Mouse (Mus musculus) kidney, adult 2 months (tissue): ENCODE measurements around the gene Ankrd23. TPM values are rescaled to one million over a fixed set of nuclear protein-coding genes. Genes with fewer than 3 reads are reported as not detected.

Experiments used
- DNase-seq: peaks from one replicate; pipeline ENCODE4 v3.0.0; 2021
- H3K27ac ChIP-seq: fragments of 200-500 bp; 2 replicates; pipeline ENCODE4 v1.5.1; 2012; ENCODE audit warnings: low read depth, low read length, control low read depth, inconsistent platforms; ENCODE audit not compliant: insufficient read depth
- H3K27me3 ChIP-seq: fragments of 200-500 bp; replicated peaks from 2 replicates; pipeline ENCODE4 v1.6.1; 2012; ENCODE audit warnings: mild to moderate bottlenecking, moderate library complexity, low read length, inconsistent platforms; ENCODE audit not compliant: control insufficient read depth, insufficient read depth
- H3K36me3 ChIP-seq: fragments of 200-500 bp; 2 replicates; pipeline ENCODE4 v1.6.1; 2012; ENCODE audit warnings: mild to moderate bottlenecking, moderate library complexity, low read length, inconsistent platforms; ENCODE audit not compliant: control insufficient read depth, insufficient read depth
- H3K4me1 ChIP-seq: fragments of 200-500 bp; 2 replicates; pipeline ENCODE4 v1.6.1; 2011; ENCODE audit warnings: low read length; ENCODE audit not compliant: control insufficient read depth, insufficient read depth
- H3K4me3 ChIP-seq: fragments of 200-500 bp; 2 replicates; pipeline ENCODE4 v1.5.1; 2011; ENCODE audit warnings: mild to moderate bottlenecking, low read depth, low read length, control low read depth; ENCODE audit not compliant: insufficient read depth
- CTCF ChIP-seq: fragments of 200-500 bp; conservative IDR thresholded peaks from 2 replicates; pipeline ENCODE4 v1.5.1; 2011; ENCODE audit warnings: low read depth, mild to moderate bottlenecking, control low read depth, low read length, moderate library complexity, mixed read lengths; ENCODE audit not compliant: insufficient read depth, insufficient read length
- POLR2A ChIP-seq: fragments of 200-500 bp; IDR thresholded peaks from one replicate; pipeline ENCODE4 v1.6.1; 2011; ENCODE audit warnings: low read depth, low read length, control low read depth
- WGBS: fragments of 180-500 bp; shearing (Covaris S2); methylation state at CpG from one replicate; pipeline ENCODE4 v1.1.7; 2018; 5-methylcytosine and 5-hydroxymethylcytosine counted together
- polyA plus RNA-seq: library from polyadenylated mRNA; depleted of rRNA; stranded (reverse); fragments of >200 nt; gene quantifications from 2 replicates; pipeline ENCODE4 v1.2.3, GENCODE M21; 2012

Gene Ankrd23
- polyA plus RNA-seq, 1 experiment, result 37.9 TPM

- TF ChIP-seq CTCF (no peak; the same call in 1 of the 2 replicates), POLR2A (no peak)
- peaks cover 3% of the 10 kb centered on the region; the same call in 1 of the 2 replicates for H3K4me1 ChIP-seq
- no peak for DNase-seq
- no peaks in the 10 kb centered on the region for H3K36me3 ChIP-seq
- 74% methylated on average over 20 of the region's 20 CpGs for WGBS
- H3K4me3 ChIP-seq, result no peak overlapping the region
- no peaks in the 10 kb centered on the region for H3K27me3 ChIP-seq
- H3K27ac ChIP-seq, result no peak overlapping the region
Observed at GRCm38 (mm10) chr1:36550075-36550863, 13.6 kb upstream of the Ankrd23 start.

GRCm38 (mm10) chr1:36549491-36549890 lies 12.8 kb upstream of the Ankrd23 start:
- Histone ChIP-seq H3K4me3 (no peak overlapping the region), H3K4me1 (peaks cover 3% of the 10 kb centered on the region; the same call in 1 of the 2 replicates)

GRCm38 (mm10) chr1:36548771-36549170 lies 12.1 kb upstream of the Ankrd23 start:
- TF ChIP-seq POLR2A (no peak), CTCF (no peak)
- Histone ChIP-seq H3K27ac (no peak overlapping the region), H3K36me3 (no peaks in the 10 kb centered on the region), H3K4me1 (peaks cover 5% of the 10 kb centered on the region; the same call in 1 of the 2 replicates), H3K27me3 (no peaks in the 10 kb centered on the region), H3K4me3 (no peak overlapping the region)
- no peak for DNase-seq
- WGBS, result 65% methylated on average over 8 of the region's 8 CpGs

More at GRCm38 (mm10) chr1:36549491-36549890, 12.8 kb upstream of the Ankrd23 start:
- no peaks in the 10 kb centered on the region for H3K27me3 ChIP-seq
- H3K36me3 ChIP-seq, result no peaks in the 10 kb centered on the region
- H3K27ac ChIP-seq, result no peak overlapping the region
- 66% methylated on average over 18 of the region's 18 CpGs for WGBS
- TF ChIP-seq POLR2A (no peak), CTCF (no peak)
- DNase-seq, result no peak

- 41% methylated on average over 9 of the region's 9 CpGs for WGBS
- no peak for TF ChIP-seq POLR2A
- no peak for TF ChIP-seq CTCF
- Histone ChIP-seq H3K4me3 (no peak overlapping the region), H3K27me3 (no peaks in the 10 kb centered on the region), H3K36me3 (no peaks in the 10 kb centered on the region), H3K27ac (no peak overlapping the region), H3K4me1 (peaks cover 5% of the 10 kb centered on the region; the same call in 1 of the 2 replicates)
- DNase-seq, result peak; percentile 57
Observed at GRCm38 (mm10) chr1:36547981-36548598, 11.4 kb upstream of the Ankrd23 start.

GRCm38 (mm10) chr1:36546888-36547471 lies 10.3 kb upstream of the Ankrd23 start, which contains the start of gene Ankrd39:
Gene Ankrd39, minus strand, starts transcription at chr1:36547445.
- peak; percentile 74 for TF ChIP-seq POLR2A
- peak; percentile 100; the same call in 1 of the 2 replicates for TF ChIP-seq CTCF
- Histone ChIP-seq H3K27me3 (no peaks in the 10 kb centered on the region), H3K36me3 (no peaks in the 10 kb centered on the region), H3K4me3 (peak within 1 kb of the TSS; percentile 66), H3K27ac (peak within 1 kb of the TSS; percentile 24; the same call in 1 of the 2 replicates), H3K4me1 (peaks cover 5% of the 10 kb centered on the region; the same call in 1 of the 2 replicates)
- peak; percentile 99 for DNase-seq
- under 1% methylated on average over 43 of the region's 43 CpGs for WGBS

GRCm38 (mm10) chr1:36545845-36546600 lies 9.3 kb upstream of the Ankrd23 start:
- H3K36me3 ChIP-seq, result no peaks in the 10 kb centered on the region
- TF ChIP-seq POLR2A (no peak), CTCF (no peak)

More at GRCm38 (mm10) chr1:36545845-36546600, 9.3 kb upstream of the Ankrd23 start:
- H3K27ac ChIP-seq, result no peak overlapping the region
- no peaks in the 10 kb centered on the region for H3K27me3 ChIP-seq
- WGBS, result 76% methylated on average over 19 of the region's 19 CpGs
- peak overlapping the region; percentile 66 for H3K4me3 ChIP-seq
- DNase-seq, result no peak
- H3K4me1 ChIP-seq, result peaks cover 5% of the 10 kb centered on the region; the same call in 1 of the 2 replicates
